Mouse (Mus musculus): ENCODE results near the gene Lhfpl2.
A peak's percentile ranks its signal among the peaks of the same experiment; 100 is the strongest.

The Lhfpl2 gene

GRCm38 (mm10) chr13:94178401-94179040 is 120.9 kb downstream of the Lhfpl2 start:
- peak; percentile 91 for DNase-seq

GRCm38 (mm10) chr13:94180477-94181420 is 123.2 kb downstream of the Lhfpl2 start:
- DNase-seq: no peak

DNA sequence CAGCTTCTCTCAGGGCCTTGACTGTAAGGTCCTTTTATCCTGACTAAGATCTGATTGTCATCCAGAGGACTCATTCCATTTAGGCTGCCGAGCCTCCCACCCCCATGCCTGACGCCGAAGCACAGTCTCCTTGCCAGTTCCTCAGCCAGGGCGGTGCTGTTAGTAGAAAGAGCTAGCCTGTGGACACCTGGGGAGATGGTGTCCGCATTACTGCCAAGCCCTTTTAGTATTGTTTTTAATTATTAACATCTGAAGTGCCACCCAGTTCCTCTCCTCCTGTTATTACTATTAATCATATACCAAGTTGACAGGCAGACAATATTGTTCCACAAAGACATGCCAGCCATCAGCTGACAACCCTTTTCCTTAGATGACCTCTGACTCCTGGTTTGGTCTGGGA is 124.4 kb downstream of the Lhfpl2 start:
- no peak for DNase-seq

DNA sequence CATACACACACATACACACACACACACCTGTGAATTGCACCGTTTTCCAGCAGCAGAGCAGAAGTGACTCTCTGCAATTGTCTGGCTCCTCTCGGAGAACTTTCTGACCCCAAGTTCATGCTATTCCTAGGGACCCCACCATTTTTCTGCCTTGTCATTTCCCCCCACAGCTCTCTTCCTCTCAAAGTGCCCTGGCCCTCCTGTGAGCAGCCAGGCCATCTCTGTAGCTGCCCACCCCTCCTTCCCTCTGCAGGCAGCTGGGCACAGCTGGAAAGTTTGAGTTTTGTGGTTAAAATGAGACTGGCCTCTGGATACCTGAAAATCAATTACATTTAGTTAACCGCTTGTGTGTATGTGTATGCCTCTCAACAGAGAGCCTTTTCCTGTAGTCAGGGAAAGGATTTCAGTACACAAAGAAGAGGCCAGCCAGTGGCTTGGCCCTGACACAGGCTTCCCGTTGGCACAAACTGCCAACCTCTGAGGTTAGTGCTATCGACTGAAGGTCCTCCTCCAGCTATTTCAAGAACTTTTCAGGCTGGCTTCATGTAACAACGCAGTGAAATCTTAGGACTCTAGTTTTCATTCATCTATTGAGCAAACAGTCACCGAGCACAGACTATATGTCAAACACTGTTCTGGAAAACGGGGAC is 125.9 kb downstream of the Lhfpl2 start:
- DNase-seq: no peak

GRCm38 (mm10) chr13:94184726-94185456 is 127.3 kb downstream of the Lhfpl2 start:
- DNase-seq: no peak

DNA sequence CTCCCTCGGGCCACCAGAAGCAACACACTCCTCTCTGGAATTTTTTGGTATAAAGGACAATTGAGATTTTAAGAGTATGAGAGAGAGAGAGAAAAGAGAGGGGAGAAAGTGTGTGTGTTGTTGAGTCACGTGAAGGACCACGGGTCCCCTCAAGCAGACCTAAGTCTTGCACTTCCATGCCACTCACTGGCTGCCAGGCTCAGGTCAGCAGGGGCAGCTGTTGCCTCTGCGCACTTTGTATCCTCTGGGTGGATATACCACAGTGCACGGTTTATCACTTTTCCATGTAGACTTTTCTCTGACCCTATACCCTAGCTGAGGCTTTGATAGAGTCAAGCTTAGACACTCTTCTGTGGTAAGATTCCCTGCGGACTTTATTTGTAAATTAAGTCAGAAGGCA is 128.0 kb downstream of the Lhfpl2 start:
- DNase-seq: no peak

GRCm38 (mm10) chr13:94188200-94189086 is 130.8 kb downstream of the Lhfpl2 start:
- no peak for DNase-seq

DNA sequence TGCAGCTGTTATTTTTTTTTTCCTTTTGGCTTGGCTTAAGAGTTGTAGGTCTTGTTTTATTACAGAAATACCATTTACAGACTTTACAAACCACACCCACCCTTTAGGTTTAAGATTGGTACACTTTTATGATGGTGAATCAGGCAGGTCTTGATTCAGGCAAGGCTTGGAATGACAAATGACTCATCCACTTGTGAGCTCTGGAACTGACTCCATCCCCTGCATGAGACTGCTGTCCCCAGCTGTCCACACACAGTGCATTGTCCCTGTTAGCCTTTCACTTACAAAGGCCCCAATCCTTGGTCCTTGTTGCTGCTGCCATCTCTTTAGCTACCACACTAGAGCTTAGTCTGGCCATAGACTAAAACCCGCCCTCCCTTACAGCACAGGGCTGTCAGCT is 132.8 kb downstream of the Lhfpl2 start:
- DNase-seq: no peak

GRCm38 (mm10) chr13:94193227-94193626 is 135.6 kb downstream of the Lhfpl2 start:
- DNase-seq: no peak

GRCm38 (mm10) chr13:94198616-94199015 is 141.0 kb downstream of the Lhfpl2 start:
- DNase-seq: no peak

- DNase-seq: no peak
Measured at GRCm38 (mm10) chr13:94199829-94200228, 142.2 kb downstream of the Lhfpl2 start.

GRCm38 (mm10) chr13:94205234-94205633 is 147.6 kb downstream of the Lhfpl2 start:
- no peak for DNase-seq

DNA sequence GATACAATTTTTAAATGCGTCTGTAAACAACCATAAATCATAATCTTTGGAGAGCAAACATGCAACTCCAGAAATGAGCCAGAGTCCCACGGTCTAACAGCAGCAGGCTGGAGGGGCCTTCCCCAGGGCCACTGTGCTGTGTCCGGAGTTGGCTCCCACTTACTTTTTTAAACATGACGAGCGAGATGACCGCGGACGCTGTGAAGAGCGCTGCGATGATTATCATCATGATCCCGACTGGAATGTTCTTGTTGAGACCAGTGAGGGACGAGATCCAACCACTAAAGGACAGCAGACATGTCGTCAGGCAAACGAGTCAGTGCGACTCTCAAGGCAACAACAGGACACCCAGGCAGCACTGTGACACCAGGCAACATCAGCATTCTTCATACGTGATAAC is 150.4 kb downstream of the Lhfpl2 start:
- DNase-seq: no peak

GRCm38 (mm10) chr13:94208892-94209291 is 151.3 kb downstream of the Lhfpl2 start:
- no peak for DNase-seq

GRCm38 (mm10) chr13:94211236-94212119 is 153.9 kb downstream of the Lhfpl2 start:
- no peak for DNase-seq

- DNase-seq: no peak
Measured at GRCm38 (mm10) chr13:94212179-94212578, 154.6 kb downstream of the Lhfpl2 start.

- no peak for DNase-seq
Measured at GRCm38 (mm10) chr13:94212716-94213115, 155.1 kb downstream of the Lhfpl2 start.

- peak; percentile 40 for DNase-seq
Measured at GRCm38 (mm10) chr13:94223609-94224008, 166.0 kb downstream of the Lhfpl2 start.

DNA sequence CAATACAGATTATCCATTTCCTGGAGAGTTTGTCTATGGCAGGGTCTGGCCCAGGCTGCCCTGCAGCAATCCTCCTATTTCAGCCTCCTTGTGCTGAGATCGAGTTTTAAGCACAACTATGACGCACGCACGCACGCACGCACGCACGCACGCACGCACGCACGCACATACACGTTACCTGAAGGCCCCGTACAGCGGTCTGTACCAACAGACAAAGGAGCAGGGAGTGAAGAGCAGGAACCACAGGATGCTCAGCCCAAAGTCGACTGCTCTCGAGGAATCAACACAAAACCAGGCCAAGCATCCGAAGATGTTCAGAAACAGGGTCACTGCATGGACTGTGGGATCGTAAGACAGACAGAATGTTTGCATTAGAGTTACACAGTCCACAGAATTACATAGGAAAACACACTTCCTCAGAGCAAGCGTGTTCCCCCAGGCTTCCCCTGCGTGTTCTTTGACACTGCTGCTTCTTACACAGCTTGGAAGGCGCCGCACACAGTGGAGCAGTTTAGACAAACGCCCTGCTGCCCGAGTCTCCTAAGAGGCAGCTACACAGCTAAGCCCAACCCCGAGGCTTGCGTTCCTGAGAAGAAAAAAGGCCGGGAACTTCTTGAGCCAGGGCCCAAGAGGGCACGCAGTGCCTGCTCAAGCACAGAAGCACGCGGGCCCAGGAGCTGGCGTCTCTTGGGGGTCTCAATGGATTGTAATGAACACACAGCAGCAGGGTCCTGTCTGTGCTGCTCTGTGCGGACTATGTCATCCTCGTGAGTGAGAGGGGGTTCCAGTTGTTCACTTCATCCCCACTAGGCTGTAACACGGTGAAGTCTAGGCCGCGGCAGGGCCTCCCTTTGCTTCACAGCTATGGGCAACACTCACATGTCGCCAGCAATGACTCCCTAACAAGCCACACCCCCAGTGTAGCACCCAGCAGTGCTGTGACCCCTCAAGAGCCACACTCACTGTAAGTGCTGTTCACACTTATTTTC is 167.4 kb downstream of the Lhfpl2 start:
- DNase-seq: no peak

GRCm38 (mm10) chr13:94231871-94232270 is 174.3 kb downstream of the Lhfpl2 start:
- DNase-seq: no peak

All from layer of hippocampus, adult 9-11 months (tissue).